Mouse (Mus musculus): ENCODE measurements around the gene Dand5. TPM values are rescaled to one million over a fixed set of nuclear protein-coding genes. Genes with fewer than 3 reads are reported as not detected.

Gene Dand5
- polyA plus RNA-seq, 1 experiment from 2014 or later, result 4.5 TPM

GRCm38 (mm10) chr8:84768343-84769095 lies 54.1 kb downstream of the Dand5 start:
- Histone ChIP-seq H3K4me2 (replicated peaks) (no peak overlapping the region), H3K27me3 (replicated peaks) (peaks cover 41% of the 10 kb centered on the region), H3K4me3 (replicated peaks) (no peak overlapping the region), H3K36me3 (no peaks in the 10 kb centered on the region), H3K27ac (no peak overlapping the region), H3K9ac (no peak overlapping the region), H3K9me3 (no peaks in the 10 kb centered on the region), H3K4me1 (replicated peaks) (peaks cover 27% of the 10 kb centered on the region)
- 90% methylated on average over 14 of the region's 14 CpGs for WGBS
- ATAC-seq, result no peak

GRCm38 (mm10) chr8:84767221-84767620 lies 55.4 kb downstream of the Dand5 start:
- Histone ChIP-seq H3K27me3 (replicated peaks) (peaks cover 33% of the 10 kb centered on the region), H3K9me3 (no peaks in the 10 kb centered on the region), H3K4me2 (replicated peaks) (no peak overlapping the region), H3K9ac (no peak overlapping the region), H3K36me3 (no peaks in the 10 kb centered on the region), H3K27ac (no peak overlapping the region), H3K4me3 (replicated peaks) (no peak overlapping the region), H3K4me1 (replicated peaks) (peaks cover 20% of the 10 kb centered on the region)
- no peak for ATAC-seq
- WGBS, result 83% methylated on average over 10 of the region's 10 CpGs

- ATAC-seq, result no peak
- H3K27me3 ChIP-seq (replicated peaks), result peaks cover 25% of the 10 kb centered on the region
- peaks cover 14% of the 10 kb centered on the region for H3K4me1 ChIP-seq (replicated peaks)
- H3K9ac ChIP-seq, result no peak overlapping the region
- H3K4me3 ChIP-seq (replicated peaks), result no peak overlapping the region
- H3K9me3 ChIP-seq, result no peaks in the 10 kb centered on the region
- no peaks in the 10 kb centered on the region for H3K36me3 ChIP-seq
- WGBS, result 65% methylated on average over 9 of the region's 9 CpGs
- H3K4me2 ChIP-seq (replicated peaks), result no peak overlapping the region
- no peak overlapping the region for H3K27ac ChIP-seq
Observed at GRCm38 (mm10) chr8:84766422-84766821, 56.2 kb downstream of the Dand5 start.

- ATAC-seq, result no peak
- H3K4me2 ChIP-seq (replicated peaks), result no peak overlapping the region
- H3K27me3 ChIP-seq (replicated peaks), result peaks cover 17% of the 10 kb centered on the region; the same call in 1 of the 2 replicates
- no peak overlapping the region for H3K4me3 ChIP-seq (replicated peaks)
- peaks cover 13% of the 10 kb centered on the region for H3K4me1 ChIP-seq (replicated peaks)
- H3K27ac ChIP-seq, result no peak overlapping the region
- 51% methylated on average over 10 of the region's 10 CpGs for WGBS
- no peaks in the 10 kb centered on the region for H3K9me3 ChIP-seq
- no peaks in the 10 kb centered on the region for H3K36me3 ChIP-seq
- H3K9ac ChIP-seq, result no peak overlapping the region
Observed at GRCm38 (mm10) chr8:84765629-84766028, 57.0 kb downstream of the Dand5 start.

Other genes with a start within 250 kb of the Dand5 start
- gene Ier2, start 160.0 kb downstream of the Dand5 start, polyA plus RNA-seq (2015; fragmentation: Nextera tagmentation; extraction: Ambion mirVana), result 84.2 and 85.5 TPM in 2 replicates
- 59.9 and 68.3 TPM in 2 replicates for gene Trmt1, start 136.5 kb downstream of the Dand5 start, polyA plus RNA-seq (2015; fragmentation: Nextera tagmentation; extraction: Ambion mirVana)
- gene Nacc1, start 135.0 kb downstream of the Dand5 start, polyA plus RNA-seq (2015; fragmentation: Nextera tagmentation; extraction: Ambion mirVana), result 14.8 and 17.0 TPM in 2 replicates
- gene Lyl1, start 121.4 kb downstream of the Dand5 start, polyA plus RNA-seq (2015; fragmentation: Nextera tagmentation; extraction: Ambion mirVana), result 5.1 and 5.5 TPM in 2 replicates
- 3.1 and 3.7 TPM in 2 replicates for gene G430095P16Rik, start 99.8 kb downstream of the Dand5 start, polyA plus RNA-seq (2015; fragmentation: Nextera tagmentation; extraction: Ambion mirVana)
- gene Nfix, start 22.5 kb downstream of the Dand5 start, polyA plus RNA-seq (2015; fragmentation: Nextera tagmentation; extraction: Ambion mirVana), result 14.2 and 14.8 TPM in 2 replicates
- gene Gadd45gip1, start 8.7 kb upstream of the Dand5 start, polyA plus RNA-seq (2015; fragmentation: Nextera tagmentation; extraction: Ambion mirVana), result 61.7 and 62.6 TPM in 2 replicates
- gene Rad23a, start 17.8 kb upstream of the Dand5 start, polyA plus RNA-seq (2015; fragmentation: Nextera tagmentation; extraction: Ambion mirVana), result 102 and 106 TPM in 2 replicates
- 1,038 and 1,157 TPM in 2 replicates for gene Calr, start 24.1 kb upstream of the Dand5 start, polyA plus RNA-seq (2015; fragmentation: Nextera tagmentation; extraction: Ambion mirVana)
- gene Farsa, start 34.2 kb upstream of the Dand5 start, polyA plus RNA-seq (2015; fragmentation: Nextera tagmentation; extraction: Ambion mirVana), result 83.1 and 92.7 TPM in 2 replicates
- 49.9 and 54.4 TPM in 2 replicates for gene Syce2, start 49.3 kb upstream of the Dand5 start, polyA plus RNA-seq (2015; fragmentation: Nextera tagmentation; extraction: Ambion mirVana)
- 42.8 and 49.2 TPM in 2 replicates for gene Gcdh, start 71.1 kb upstream of the Dand5 start, polyA plus RNA-seq (2015; fragmentation: Nextera tagmentation; extraction: Ambion mirVana)
- gene Klf1, start 79.1 kb upstream of the Dand5 start, polyA plus RNA-seq (2015; fragmentation: Nextera tagmentation; extraction: Ambion mirVana), result 6.4 and 7.7 TPM in 2 replicates
- gene Dnase2a, start 85.7 kb upstream of the Dand5 start, polyA plus RNA-seq (2015; fragmentation: Nextera tagmentation; extraction: Ambion mirVana), result 8.7 and 10.2 TPM in 2 replicates
- gene Mast1, start 114.5 kb upstream of the Dand5 start, polyA plus RNA-seq (2015; fragmentation: Nextera tagmentation; extraction: Ambion mirVana), result 1.6 TPM in 2 replicates
- gene Rtbdn, start 124.2 kb upstream of the Dand5 start, polyA plus RNA-seq (2015; fragmentation: Nextera tagmentation; extraction: Ambion mirVana), result 0.31 and 0.51 TPM in 2 replicates
- gene Gm49661, start 146.6 kb upstream of the Dand5 start, polyA plus RNA-seq (2015; fragmentation: Nextera tagmentation; extraction: Ambion mirVana), result not detected in 2 replicates
- gene Prdx2, start 146.8 kb upstream of the Dand5 start, polyA plus RNA-seq (2015; fragmentation: Nextera tagmentation; extraction: Ambion mirVana), result 581 and 615 TPM in 2 replicates
- 116 and 117 TPM in 2 replicates for gene Rnaseh2a, start 146.9 kb upstream of the Dand5 start, polyA plus RNA-seq (2015; fragmentation: Nextera tagmentation; extraction: Ambion mirVana)
- 28.4 and 30.7 TPM in 2 replicates for gene Junb, start 155.9 kb upstream of the Dand5 start, polyA plus RNA-seq (2015; fragmentation: Nextera tagmentation; extraction: Ambion mirVana)
- gene Hook2, start 167.8 kb upstream of the Dand5 start, polyA plus RNA-seq (2015; fragmentation: Nextera tagmentation; extraction: Ambion mirVana), result 68.7 and 75.8 TPM in 2 replicates
- 0.14 and 0.76 TPM in 2 replicates for gene Best2, start 191.7 kb upstream of the Dand5 start, polyA plus RNA-seq (2015; fragmentation: Nextera tagmentation; extraction: Ambion mirVana)
- 125 and 130 TPM in 2 replicates for gene Asna1, start 202.5 kb upstream of the Dand5 start, polyA plus RNA-seq (2015; fragmentation: Nextera tagmentation; extraction: Ambion mirVana)
- 110 and 113 TPM in 2 replicates for gene Trir, start 204.0 kb upstream of the Dand5 start, polyA plus RNA-seq (2015; fragmentation: Nextera tagmentation; extraction: Ambion mirVana)
- 28.1 and 29.4 TPM in 2 replicates for gene Tnpo2, start 214.1 kb upstream of the Dand5 start, polyA plus RNA-seq (2015; fragmentation: Nextera tagmentation; extraction: Ambion mirVana)
- 25.2 and 27.4 TPM in 2 replicates for gene Fbxw9, start 237.2 kb upstream of the Dand5 start, polyA plus RNA-seq (2015; fragmentation: Nextera tagmentation; extraction: Ambion mirVana)
- not detected in 2 replicates for gene Gm5741, start 245.2 kb upstream of the Dand5 start, polyA plus RNA-seq (2015; fragmentation: Nextera tagmentation; extraction: Ambion mirVana)
- gene Dhps, start 248.9 kb upstream of the Dand5 start, polyA plus RNA-seq (2015; fragmentation: Nextera tagmentation; extraction: Ambion mirVana), result 56.6 and 57.5 TPM in 2 replicates

Measured in intestine, embryonic 15.5 days (tissue).